Mouse (Mus musculus) heart, adult 2 months (tissue): ENCODE measurements at regions not wholly inside any gene's neighbourhood (a gene's known extent, or its start where the extent isn't known, plus 50 kb on each side); places are given as distances from the start of the nearest gene placed in this dataset.

Experiments
- CTCF ChIP-seq: fragments of 200-600 bp; IDR thresholded peaks from 2 replicates; pipeline ENCODE4 v1.8.1; 2022; ENCODE audit warnings: antibody characterized with exemption, mild to moderate bottlenecking, moderate library complexity
- POLR2A ChIP-seq: fragments of 200-500 bp; IDR thresholded peaks from 2 replicates; pipeline ENCODE4 v1.6.1; 2011; ENCODE audit warnings: mild to moderate bottlenecking, low read depth, low read length, control low read depth; ENCODE audit not compliant: insufficient read depth

DNA sequence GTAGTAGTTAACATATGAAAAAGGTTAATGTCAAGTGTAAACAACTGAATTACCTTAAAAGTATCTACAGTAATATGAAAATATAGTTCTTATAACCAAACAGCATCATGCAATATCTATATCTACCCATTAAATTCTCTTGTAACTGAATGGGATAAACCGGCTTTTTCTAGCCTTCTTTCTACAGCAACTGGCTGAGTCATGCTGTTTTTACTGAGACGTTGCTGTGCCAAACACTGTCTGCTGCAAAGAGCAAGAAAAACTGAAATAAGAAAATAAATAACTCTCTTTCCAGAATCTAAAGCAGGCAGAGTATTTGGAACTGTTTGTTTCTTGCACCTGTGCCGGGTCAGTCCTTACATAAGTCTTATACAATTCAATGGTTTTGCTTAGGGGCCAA lies 74.0 kb downstream of the Nxf2 start:
- TF ChIP-seq CTCF (no peak), POLR2A (no peak)
